28 mouse cellular contexts compared by ENCODE assay signal in the genomic region with DNA sequence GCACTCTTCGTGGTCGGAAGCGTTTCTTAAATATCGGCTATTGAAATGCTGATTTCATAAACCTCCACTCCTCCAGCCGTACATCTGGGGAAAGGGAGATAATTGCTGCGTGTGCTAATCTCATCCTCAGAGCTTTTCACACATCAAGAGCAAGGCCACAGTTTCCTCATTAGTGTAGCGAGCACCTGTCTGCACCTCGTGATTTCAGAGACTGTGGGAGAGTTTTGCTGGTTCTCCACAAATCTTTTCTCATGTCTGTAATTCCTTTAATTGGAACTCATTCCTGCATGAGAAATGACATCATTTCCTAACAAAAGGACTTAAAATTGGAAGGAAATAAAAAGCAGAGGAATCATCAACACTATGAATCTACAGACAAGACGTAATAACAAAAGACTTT.
DNase-seq lines count a peak whose midpoint lies in the region; ATAC-seq lines count a peak whose summit lies in the region.
"Had no signal": no experiment of that assay in that cellular context is flagged by ENCODE, and none has a peak within 500 bp of the region (broad histone marks: within the 10 kb centered on the region; RNA-seq: fewer than 3 reads in every experiment).

No protein-coding gene starts in this region.

- 29% methylated on average over 9 of the region's 9 CpGs for WGBS in forebrain, embryonic 16.5 days

- DNase-seq in layer of hippocampus, adult 9-11 months, result peak; percentile 5
- DNase-seq in layer of hippocampus, postnatal 14 days (ENCODE audit: low spot score in 2 of 2), result no peak
- DNase-seq in MEL-GATA-1-ER (ENCODE audit: extremely low read depth, low read depth), result peak; percentile 16
- DNase-seq in brain, adult 2 months (ENCODE audit: low read depth, low spot score), result peak; percentile 38
- no peak for DNase-seq in spleen, adult 18-20 months
- DNase-seq: adrenal gland, adult 8-10 months; B cell, adult 2 months; cerebellum, adult 8-10 months; cerebellum, postnatal 36 days; heart, postnatal 4 days; kidney, adult 9 months; kidney, postnatal 14 days; layer of hippocampus, postnatal 36 days; lung, adult 18-20 months; lung, postnatal 10 days; thymus, adult 2 months; thymus, postnatal 4 days had no signal

- no peaks in the 10 kb centered on the region for H3K27me3 ChIP-seq in forebrain, embryonic 16.5 days (replicated peaks; ENCODE audit: control insufficient read depth, insufficient read depth, low read length)
- H3K27me3 ChIP-seq: CH12.LX; intestine, embryonic 15.5 days; limb, embryonic 13.5 days; liver, embryonic 12.5 days had no signal

- H3K9me3 ChIP-seq in forebrain, embryonic 16.5 days (ENCODE audit: control insufficient read depth, low read length), result no peaks in the 10 kb centered on the region
- H3K9me3 ChIP-seq: heart, embryonic 10.5 days; intestine, embryonic 15.5 days; limb, embryonic 13.5 days; liver, embryonic 12.5 days had no signal

- H3K4me3 ChIP-seq in forebrain, embryonic 16.5 days (replicated peaks; ENCODE audit: low read length), result no peak overlapping the region
- H3K4me3 ChIP-seq: heart, embryonic 10.5 days; intestine, embryonic 15.5 days; limb, embryonic 13.5 days; liver, embryonic 12.5 days had no signal

- H3K36me3 ChIP-seq in forebrain, embryonic 16.5 days (ENCODE audit: control insufficient read depth, insufficient read depth), result no peaks in the 10 kb centered on the region
- H3K36me3 ChIP-seq: G1E; heart, embryonic 10.5 days; intestine, embryonic 15.5 days; limb, embryonic 13.5 days; liver, embryonic 12.5 days had no signal

- H3K27ac ChIP-seq in forebrain, embryonic 16.5 days (ENCODE audit: low read length), result no peak overlapping the region
- H3K27ac ChIP-seq: heart, embryonic 10.5 days; hindbrain, embryonic 14.5 days; intestine, embryonic 15.5 days; limb, embryonic 13.5 days; liver, embryonic 12.5 days; stomach, postnatal 0 days had no signal

- H3K9ac ChIP-seq in forebrain, embryonic 16.5 days (replicated peaks; ENCODE audit: low read depth, low read length), result no peak overlapping the region
- H3K9ac ChIP-seq: hindbrain, embryonic 14.5 days; intestine, embryonic 15.5 days; limb, embryonic 13.5 days; liver, embryonic 12.5 days had no signal

- H3K4me1 ChIP-seq in forebrain, embryonic 16.5 days (replicated peaks; ENCODE audit: control insufficient read depth, insufficient read depth, low read length), result no peaks in the 10 kb centered on the region; the same call in 1 of the 2 replicates
- H3K4me1 ChIP-seq: heart, embryonic 10.5 days; intestine, embryonic 15.5 days; limb, embryonic 13.5 days; liver, embryonic 12.5 days had no signal

- peak; percentile 62; the same call in 1 of the 2 replicates for ATAC-seq in forebrain, embryonic 16.5 days
- ATAC-seq in megakaryocyte, adult 5-6 weeks (ENCODE audit: poor library complexity, severe bottlenecking), result no peak
- ATAC-seq: activated CD4-positive, CD25-positive, alpha-beta regulatory T cell, adult 4 months; intestine, embryonic 15.5 days; liver, embryonic 12.5 days had no signal

- H3K4me2 ChIP-seq in forebrain, embryonic 16.5 days (ENCODE audit: low read length), result no peak overlapping the region
- H3K4me2 ChIP-seq: hindbrain, embryonic 14.5 days; intestine, embryonic 15.5 days; limb, embryonic 13.5 days; liver, embryonic 12.5 days had no signal

Comparison
In these comparisons a context has a peak if more than half of its experiments do, and no peak if none do; other contexts are left out.
1. DNase-seq: peak in layer of hippocampus, adult 9-11 months (single experiment), MEL-GATA-1-ER (single experiment) and brain, adult 2 months (single experiment); none in layer of hippocampus, postnatal 14 days (0 of 2) and spleen, adult 18-20 months (0 of 2).